Mouse (Mus musculus) cerebellum, postnatal 4 days (tissue): ENCODE measurements at regions not wholly inside any gene's neighbourhood (a gene's known extent, or its start where the extent isn't known, plus 50 kb on each side); places are given as distances from the start of the nearest gene placed in this dataset.

Experiments used
- DNase-seq, 2 experiments: peaks; one replicate each; pipeline ENCODE4 v3.0.0; 2022; ENCODE audit warnings: low spot score in 2 of 2, mixed read lengths in 1 of 2

- DNase-seq: no peak
These were observed 564.4 kb upstream of the Tbl1xr1 start for GRCm38 (mm10) chr3:21512081-21512480.

- DNase-seq: no peak
These were observed 552.0 kb upstream of the Tbl1xr1 start for GRCm38 (mm10) chr3:21524426-21524937.

GRCm38 (mm10) chr3:21530862-21531261, 545.6 kb upstream of the Tbl1xr1 start:
- DNase-seq: no peak

- DNase-seq: no peak
These were observed 537.3 kb upstream of the Tbl1xr1 start for GRCm38 (mm10) chr3:21539138-21539537.

- no peak for DNase-seq
These were observed 532.0 kb upstream of the Tbl1xr1 start for GRCm38 (mm10) chr3:21544456-21544855.

GRCm38 (mm10) chr3:21545156-21545893, 531.1 kb upstream of the Tbl1xr1 start:
- DNase-seq: no peak

GRCm38 (mm10) chr3:21546411-21546810, 530.0 kb upstream of the Tbl1xr1 start:
- no peak for DNase-seq

- no peak for DNase-seq
These were observed 526.8 kb upstream of the Tbl1xr1 start for GRCm38 (mm10) chr3:21549671-21550070.

GRCm38 (mm10) chr3:21553159-21553758, 523.2 kb upstream of the Tbl1xr1 start:
- DNase-seq: no peak

GRCm38 (mm10) chr3:21553859-21554258, 522.6 kb upstream of the Tbl1xr1 start:
- DNase-seq: no peak

- peak in 1 of 2 experiments; percentile 65 for DNase-seq
These were observed 518.5 kb upstream of the Tbl1xr1 start for GRCm38 (mm10) chr3:21557963-21558441.

GRCm38 (mm10) chr3:21562771-21563312, 513.6 kb upstream of the Tbl1xr1 start:
- DNase-seq: no peak

- no peak for DNase-seq
These were observed 513.0 kb upstream of the Tbl1xr1 start for GRCm38 (mm10) chr3:21563454-21563853.

GRCm38 (mm10) chr3:21564211-21564781, 512.2 kb upstream of the Tbl1xr1 start:
- DNase-seq: peak; percentile 46 to 77

GRCm38 (mm10) chr3:21564847-21565485, 511.5 kb upstream of the Tbl1xr1 start:
- DNase-seq: no peak

- no peak for DNase-seq
These were observed 506.7 kb upstream of the Tbl1xr1 start for GRCm38 (mm10) chr3:21569721-21570120.

- DNase-seq: no peak
These were observed 497.8 kb upstream of the Tbl1xr1 start for GRCm38 (mm10) chr3:21578635-21579034.

GRCm38 (mm10) chr3:21582122-21582521, 494.3 kb upstream of the Tbl1xr1 start:
- DNase-seq: no peak

- no peak for DNase-seq
These were observed 490.7 kb upstream of the Tbl1xr1 start for GRCm38 (mm10) chr3:21585767-21586166.

GRCm38 (mm10) chr3:21606846-21607245, 469.6 kb upstream of the Tbl1xr1 start:
- DNase-seq: no peak

GRCm38 (mm10) chr3:21610231-21610630, 466.2 kb upstream of the Tbl1xr1 start:
- no peak for DNase-seq

GRCm38 (mm10) chr3:21621745-21622144, 454.7 kb upstream of the Tbl1xr1 start:
- no peak for DNase-seq
